Mouse (Mus musculus) lung, embryonic 16.5 days (tissue): ENCODE data around the gene Igfbp2. TPM values are rescaled to one million over a fixed set of nuclear protein-coding genes. Genes with fewer than 3 reads are reported as not detected.

ENCODE experiments used
- ATAC-seq: fragments of 200-750 bp; cut with Nextera tagmentation; 2 replicates; pipeline ENCODE4 v1.8.0; 2017; ENCODE audit warnings: low read depth, mild to moderate bottlenecking, moderate library complexity
- H3K27ac ChIP-seq: fragments of 300-500 bp; sonication (generic); 2 replicates; pipeline ENCODE4 v1.5.1; 2014; ENCODE audit warnings: mild to moderate bottlenecking, control low read depth, low read length
- H3K27me3 ChIP-seq: fragments of 300-500 bp; sonication (generic); 2 replicates; pipeline ENCODE4 v1.6.1; 2014; ENCODE audit warnings: low read depth, low read length, mixed read lengths; ENCODE audit not compliant: control insufficient read depth, insufficient read depth
- H3K36me3 ChIP-seq: fragments of 300-500 bp; sonication (generic); 2 replicates; pipeline ENCODE4 v1.6.1; 2014; ENCODE audit warnings: low read length; ENCODE audit not compliant: control insufficient read depth, insufficient read depth
- H3K4me1 ChIP-seq: fragments of 300-500 bp; sonication (generic); replicated peaks from 2 replicates; pipeline ENCODE4 v1.6.1; 2014; ENCODE audit warnings: low read length, mixed read lengths; ENCODE audit not compliant: control insufficient read depth, insufficient read depth
- H3K4me2 ChIP-seq: fragments of 300-500 bp; sonication (generic); 2 replicates; pipeline ENCODE4 v1.6.1; 2014; ENCODE audit warnings: low read depth, low read length, control low read depth
- H3K4me3 ChIP-seq: fragments of 300-500 bp; sonication (generic); 2 replicates; pipeline ENCODE4 v1.5.1; 2014; ENCODE audit warnings: mild to moderate bottlenecking, low read length, control low read depth
- H3K9ac ChIP-seq: fragments of 300-500 bp; sonication (generic); 2 replicates; pipeline ENCODE4 v1.6.1; 2014; ENCODE audit warnings: low read length, control low read depth
- H3K9me3 ChIP-seq: fragments of 300-500 bp; sonication (generic); 2 replicates; pipeline ENCODE4 v1.6.1; 2016; ENCODE audit warnings: low read length; ENCODE audit not compliant: control insufficient read depth
- WGBS: fragments of 180-500 bp; shearing (Covaris S2); extraction: QIAGEN DNeasy Blood & Tissue Kit; methylation state at CpG from one replicate; pipeline ENCODE4 v1.1.7; 2014; 5-methylcytosine and 5-hydroxymethylcytosine counted together
- polyA plus RNA-seq: library from polyadenylated mRNA; unstranded; fragments of >200 nt; fragmentation: Nextera tagmentation; extraction: Ambion mirVana; gene quantifications from 2 replicates; pipeline ENCODE4 v1.2.1, GENCODE M21; 2015

The Igfbp2 gene
- 213 and 233 TPM in 2 replicates for polyA plus RNA-seq

DNA sequence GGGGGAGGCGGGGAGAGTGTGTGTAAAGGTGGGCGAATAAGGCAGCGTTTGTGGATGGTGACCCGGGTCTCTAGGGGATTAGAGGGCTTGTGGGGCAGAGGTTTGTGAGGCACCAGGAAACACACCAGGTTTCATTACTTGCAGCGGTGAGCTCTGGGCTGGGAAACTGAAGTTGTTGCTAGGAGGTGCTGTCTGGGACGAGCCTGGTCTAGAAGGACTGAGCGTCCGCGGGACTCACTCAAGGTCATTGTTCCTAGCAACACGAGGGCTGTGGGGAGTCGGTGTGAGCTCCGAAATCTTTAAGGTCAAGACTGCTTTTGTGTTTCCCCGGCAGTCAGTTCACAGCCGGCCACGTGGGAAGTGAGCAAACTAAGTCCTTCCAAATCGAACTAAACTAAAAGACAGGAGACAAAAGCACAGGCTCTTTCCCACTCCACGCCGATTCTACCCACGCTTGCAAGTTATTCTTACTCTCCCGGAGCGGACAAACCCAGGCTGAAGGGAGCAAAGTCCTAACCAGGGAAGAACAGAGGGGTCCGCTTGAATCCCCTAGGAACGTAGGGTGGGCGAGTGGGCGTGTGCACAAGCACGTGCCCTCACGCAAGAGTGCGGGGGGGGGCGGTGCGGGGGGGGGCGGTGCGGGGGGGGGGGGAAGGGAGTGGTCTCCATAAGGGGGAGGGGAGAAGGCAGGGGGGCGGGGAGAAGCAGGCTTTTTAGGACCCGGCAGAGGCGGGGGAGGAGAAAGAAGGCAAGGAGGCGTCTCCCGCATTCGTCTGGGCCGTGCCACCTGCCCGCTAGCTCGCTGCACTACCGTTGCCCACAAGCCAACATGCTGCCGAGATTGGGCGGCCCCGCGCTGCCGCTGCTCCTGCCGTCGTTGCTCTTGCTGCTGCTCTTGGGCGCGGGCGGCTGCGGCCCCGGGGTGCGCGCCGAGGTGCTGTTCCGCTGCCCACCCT is at the start of gene Igfbp2:
Gene Igfbp2 (plus strand): TSS at position 753 of the 956 bp plus-strand sequence.
- 4% methylated on average over 40 of the region's 58 CpGs for WGBS
- Histone ChIP-seq H3K4me3 (peak within 1 kb of the TSS; percentile 64), H3K36me3 (no peaks in the 10 kb centered on the region), H3K27me3 (peaks cover 7% of the 10 kb centered on the region; the same call in 1 of the 2 replicates), H3K9ac (peak within 1 kb of the TSS; percentile 73), H3K9me3 (no peaks in the 10 kb centered on the region), H3K4me2 (peak within 1 kb of the TSS; percentile 99), H3K4me1 (peaks cover 26% of the 10 kb centered on the region), H3K27ac (peak within 1 kb of the TSS; percentile 40; the same call in 1 of the 2 replicates)
- peak; percentile 60 for ATAC-seq

GRCm38 (mm10) chr1:72778789-72779188 is 45.5 kb upstream of the Igfbp2 start:
- no peak overlapping the region for H3K4me3 ChIP-seq
- no peak overlapping the region for H3K9ac ChIP-seq
- peak overlapping the region; percentile 69 for H3K27ac ChIP-seq
- H3K4me2 ChIP-seq, result no peak overlapping the region
- H3K27me3 ChIP-seq, result no peaks in the 10 kb centered on the region
- 17% methylated on average over 6 of the region's 6 CpGs for WGBS
- H3K4me1 ChIP-seq, result peaks cover 15% of the 10 kb centered on the region
- peak; percentile 55; the same call in 1 of the 2 replicates for ATAC-seq
- no peaks in the 10 kb centered on the region for H3K36me3 ChIP-seq
- no peaks in the 10 kb centered on the region for H3K9me3 ChIP-seq

DNA sequence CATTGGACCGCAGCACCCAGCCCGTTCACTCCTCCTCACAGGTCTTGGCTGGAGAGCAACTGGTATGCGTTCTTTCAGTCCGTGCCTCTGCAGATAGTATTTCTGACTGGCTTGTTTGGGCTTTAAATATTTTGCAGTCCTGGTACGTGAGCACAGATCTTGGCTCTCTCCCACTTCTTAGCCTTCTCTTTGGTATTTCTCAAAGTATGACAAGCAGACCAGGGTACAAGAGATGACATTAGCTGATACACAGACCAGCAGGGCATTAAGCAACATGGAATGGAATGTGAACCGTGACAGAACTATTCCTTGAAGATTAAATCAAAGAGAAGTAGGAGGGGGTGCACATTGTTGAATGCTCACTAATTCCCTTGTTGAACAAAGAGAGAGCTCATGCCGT is 43.6 kb upstream of the Igfbp2 start:
- no peaks in the 10 kb centered on the region for H3K36me3 ChIP-seq
- H3K27me3 ChIP-seq, result no peaks in the 10 kb centered on the region
- no peak overlapping the region for H3K4me3 ChIP-seq
- H3K9me3 ChIP-seq, result no peaks in the 10 kb centered on the region
- ATAC-seq, result peak; percentile 41; the same call in 1 of the 2 replicates
- peak overlapping the region; percentile 5; the same call in 1 of the 2 replicates for H3K4me2 ChIP-seq
- peaks cover 15% of the 10 kb centered on the region for H3K4me1 ChIP-seq
- no peak overlapping the region for H3K9ac ChIP-seq
- WGBS, result 27% methylated on average over 7 of the region's 7 CpGs
- H3K27ac ChIP-seq, result no peak overlapping the region

GRCm38 (mm10) chr1:72783341-72783740 is 41.0 kb upstream of the Igfbp2 start:
- H3K4me2 ChIP-seq, result no peak overlapping the region
- no peaks in the 10 kb centered on the region for H3K27me3 ChIP-seq
- H3K4me3 ChIP-seq, result no peak overlapping the region
- no peak overlapping the region for H3K9ac ChIP-seq
- H3K4me1 ChIP-seq, result peaks cover 14% of the 10 kb centered on the region
- no peaks in the 10 kb centered on the region for H3K36me3 ChIP-seq
- 59% methylated on average over 2 of the region's 2 CpGs for WGBS
- no peaks in the 10 kb centered on the region for H3K9me3 ChIP-seq
- no peak for ATAC-seq
- H3K27ac ChIP-seq, result no peak overlapping the region

GRCm38 (mm10) chr1:72784018-72784417 is 40.3 kb upstream of the Igfbp2 start:
- no peak for ATAC-seq
- no peak overlapping the region for H3K4me2 ChIP-seq
- no peaks in the 10 kb centered on the region for H3K9me3 ChIP-seq
- no peaks in the 10 kb centered on the region for H3K36me3 ChIP-seq
- no peak overlapping the region for H3K4me3 ChIP-seq
- H3K27me3 ChIP-seq, result no peaks in the 10 kb centered on the region
- no peak overlapping the region for H3K27ac ChIP-seq
- 30% methylated on average over 7 of the region's 7 CpGs for WGBS
- H3K9ac ChIP-seq, result no peak overlapping the region
- H3K4me1 ChIP-seq, result peaks cover 8% of the 10 kb centered on the region; the same call in 1 of the 2 replicates

DNA sequence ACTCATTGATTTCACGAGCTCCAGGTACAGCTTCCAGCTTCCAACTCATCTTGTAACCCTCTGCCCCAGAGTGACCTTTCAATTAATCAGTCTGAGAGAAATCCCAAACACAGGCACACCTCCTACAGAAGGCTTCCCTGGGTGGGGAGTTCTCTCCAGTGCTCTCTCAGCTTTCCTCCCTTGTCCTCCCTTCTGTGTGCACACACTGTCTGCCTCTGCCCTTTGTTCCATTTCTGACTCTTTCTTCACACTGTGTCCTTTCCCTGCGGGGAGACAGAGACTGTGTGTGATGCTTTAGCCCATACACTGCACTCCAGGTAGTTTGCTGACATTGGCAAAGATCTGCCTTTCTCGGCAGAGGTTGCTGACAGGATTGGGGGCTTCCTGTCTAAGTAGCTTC is 33.6 kb upstream of the Igfbp2 start:
- no peaks in the 10 kb centered on the region for H3K27me3 ChIP-seq
- H3K36me3 ChIP-seq, result no peaks in the 10 kb centered on the region
- H3K4me2 ChIP-seq, result no peak overlapping the region
- WGBS, result 38% methylated on average over 3 of the region's 3 CpGs
- no peak for ATAC-seq
- no peak overlapping the region for H3K9ac ChIP-seq
- no peaks in the 10 kb centered on the region for H3K4me1 ChIP-seq
- no peak overlapping the region for H3K27ac ChIP-seq
- no peak overlapping the region for H3K4me3 ChIP-seq
- no peaks in the 10 kb centered on the region for H3K9me3 ChIP-seq

GRCm38 (mm10) chr1:72791743-72792142 is 32.6 kb upstream of the Igfbp2 start:
- no peak for ATAC-seq
- H3K9ac ChIP-seq, result no peak overlapping the region
- no peaks in the 10 kb centered on the region for H3K4me1 ChIP-seq
- H3K27ac ChIP-seq, result no peak overlapping the region
- H3K9me3 ChIP-seq, result no peaks in the 10 kb centered on the region
- H3K36me3 ChIP-seq, result no peaks in the 10 kb centered on the region
- no peak overlapping the region for H3K4me3 ChIP-seq
- no peak overlapping the region for H3K4me2 ChIP-seq
- no peaks in the 10 kb centered on the region for H3K27me3 ChIP-seq

DNA sequence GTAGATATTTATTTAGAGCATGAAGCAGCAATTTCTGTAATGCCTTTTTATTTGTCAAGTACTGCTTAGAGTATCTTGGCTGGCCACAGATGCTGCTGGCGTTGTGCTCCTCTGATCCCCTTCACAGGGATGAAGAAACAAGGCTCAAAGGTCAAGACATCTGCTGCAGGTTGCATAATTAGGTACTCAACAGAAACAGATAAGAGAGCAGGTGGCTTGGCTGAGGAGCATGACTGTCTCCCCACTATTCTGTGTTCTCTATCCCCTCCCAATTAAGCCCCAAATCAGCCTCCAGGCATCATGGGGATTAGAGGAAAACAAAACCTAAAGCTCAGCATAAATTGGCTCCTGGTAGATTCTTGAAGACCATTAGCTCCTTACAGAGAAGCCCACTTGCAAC is 32.0 kb upstream of the Igfbp2 start:
- 41% methylated on average over 1 of the region's 1 CpGs for WGBS
- Histone ChIP-seq H3K27ac (no peak overlapping the region), H3K36me3 (no peaks in the 10 kb centered on the region), H3K27me3 (no peaks in the 10 kb centered on the region), H3K4me1 (no peaks in the 10 kb centered on the region), H3K4me2 (no peak overlapping the region), H3K4me3 (no peak overlapping the region), H3K9ac (no peak overlapping the region), H3K9me3 (no peaks in the 10 kb centered on the region)
- no peak for ATAC-seq

GRCm38 (mm10) chr1:72793230-72793629 is 31.1 kb upstream of the Igfbp2 start:
- H3K4me2 ChIP-seq, result no peak overlapping the region
- H3K27me3 ChIP-seq, result no peaks in the 10 kb centered on the region
- no peak overlapping the region for H3K4me3 ChIP-seq
- H3K4me1 ChIP-seq, result no peaks in the 10 kb centered on the region
- no peaks in the 10 kb centered on the region for H3K36me3 ChIP-seq
- no peak overlapping the region for H3K27ac ChIP-seq
- no peak for ATAC-seq
- H3K9ac ChIP-seq, result no peak overlapping the region
- no peaks in the 10 kb centered on the region for H3K9me3 ChIP-seq
